Mouse (Mus musculus) c-Kit-negative CD71-positive TER-119-positive erythroid progenitor cells, embryonic 14.5 days (primary cell): ENCODE measurements at regions not wholly inside any gene's neighbourhood (a gene's known extent, or its start where the extent isn't known, plus 50 kb on each side); places are given as distances from the start of the nearest gene placed in this dataset.

Experiments
- DNase-seq: peaks from one replicate; pipeline ENCODE4 v3.0.0-alpha.2; 2013; ENCODE audit warnings: low read depth, low spot score

- DNase-seq, result no peak
Measured at GRCm38 (mm10) chr14:102013238-102013637, 283.5 kb downstream of the Lmo7 start.

GRCm38 (mm10) chr14:101997535-101997934 is 267.8 kb downstream of the Lmo7 start:
- DNase-seq, result no peak

- no peak for DNase-seq
Measured at GRCm38 (mm10) chr14:101984401-101984800, 254.6 kb downstream of the Lmo7 start.
